Mouse (Mus musculus) CD8-positive naive resting alpha-beta T cell, adult 2 months (primary cell): ENCODE measurements around the gene Mog.

Source experiments
- DNase-seq, 2 experiments: peaks; one replicate each; pipeline ENCODE4 v3.0.0; 2022; ENCODE audit warnings: low read depth in 2 of 2, low spot score in 2 of 2

The Mog gene

GRCm38 (mm10) chr17:37022628-37023576 lies at the start of gene Mog:
Mog (minus strand) TSS chr17:37023398.
- no peak for DNase-seq

- no peak for DNase-seq
Measured at GRCm38 (mm10) chr17:37072730-37073276, 49.6 kb upstream of the Mog start.

GRCm38 (mm10) chr17:37072080-37072729 lies 49.0 kb upstream of the Mog start:
- DNase-seq: no peak

DNA sequence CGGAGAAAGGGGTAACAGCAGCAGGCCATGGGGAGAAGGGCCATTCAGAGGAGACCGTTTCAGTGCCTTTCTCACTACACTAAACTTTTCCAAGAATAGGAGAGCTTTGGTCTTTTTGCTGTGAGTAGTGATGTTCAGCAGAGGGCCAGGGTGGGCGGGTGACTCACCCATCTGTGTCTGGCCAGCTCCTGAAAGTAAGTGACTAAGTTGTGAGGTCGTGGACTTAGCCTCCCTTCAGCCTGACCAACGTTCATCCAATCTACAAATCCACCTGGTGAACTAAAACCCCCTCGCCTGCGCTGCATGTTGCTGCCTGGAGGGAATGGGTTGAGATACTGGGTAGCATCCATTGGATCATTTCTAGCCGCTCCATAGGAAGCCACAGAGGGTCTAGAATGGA lies 46.9 kb upstream of the Mog start:
- no peak for DNase-seq

- DNase-seq: no peak
Measured at GRCm38 (mm10) chr17:37067861-37068260, 44.7 kb upstream of the Mog start.

- DNase-seq: no peak
Measured at GRCm38 (mm10) chr17:37065993-37066392, 42.8 kb upstream of the Mog start.

DNA sequence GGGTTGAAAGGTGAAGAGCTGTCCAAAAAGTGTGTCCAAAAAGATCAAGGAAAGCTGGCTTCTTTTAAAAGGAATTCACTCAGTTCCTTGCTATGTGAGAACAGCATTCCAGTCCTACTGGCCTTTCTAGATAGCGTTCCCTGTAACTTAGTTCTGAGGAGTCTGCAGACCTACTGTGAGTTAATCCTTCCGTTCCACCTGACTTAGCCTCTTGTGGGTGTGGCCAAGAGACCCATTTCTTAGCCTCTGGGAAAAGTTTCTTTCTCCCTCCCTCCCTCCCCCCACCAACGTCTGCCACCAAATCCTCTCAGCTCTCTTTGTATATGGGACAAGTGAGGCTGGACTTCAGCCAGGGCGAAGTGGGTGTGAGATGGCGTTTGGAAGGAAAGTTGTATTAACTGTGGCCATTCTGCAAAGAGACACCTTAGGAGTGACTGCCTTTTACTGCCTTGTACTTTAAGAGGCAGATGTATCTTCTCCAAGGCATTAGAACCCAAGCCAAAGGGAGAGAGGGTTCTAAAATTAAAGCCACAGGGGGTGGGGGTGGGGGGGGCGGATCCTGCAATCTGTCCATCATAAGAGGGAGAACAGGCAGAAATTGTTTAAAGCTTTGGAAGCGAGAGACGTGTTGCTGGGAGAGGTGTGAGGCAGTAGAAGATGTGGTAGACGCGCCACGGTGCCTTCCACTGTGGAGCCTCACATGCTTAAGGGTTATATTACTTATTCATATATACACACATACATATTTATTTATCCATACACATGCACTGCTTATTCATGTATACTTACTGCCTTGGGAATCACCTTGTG lies 40.7 kb upstream of the Mog start:
- DNase-seq: no peak

DNA sequence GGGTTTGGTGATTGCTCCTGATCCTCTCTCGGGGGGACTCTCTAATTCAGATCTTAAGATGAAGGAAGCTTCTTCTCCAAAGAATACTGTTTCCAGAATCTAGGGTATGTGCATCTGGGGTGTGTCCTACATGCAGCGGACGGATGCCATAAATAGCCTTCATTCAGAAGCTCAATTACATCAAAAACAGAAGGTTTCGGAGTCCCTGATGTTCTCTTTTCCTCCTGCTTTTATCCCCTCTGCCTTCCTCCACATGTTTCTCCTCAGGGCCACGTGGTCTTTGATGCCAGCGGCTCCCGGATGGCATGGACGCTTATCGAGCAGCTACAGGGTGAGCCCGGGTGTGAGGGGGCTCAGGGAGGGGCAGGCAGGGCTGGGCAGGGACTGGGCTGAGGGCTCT lies 39.9 kb upstream of the Mog start:
- no peak for DNase-seq

- DNase-seq: no peak
Measured at GRCm38 (mm10) chr17:37062101-37062641, 39.0 kb upstream of the Mog start.

DNA sequence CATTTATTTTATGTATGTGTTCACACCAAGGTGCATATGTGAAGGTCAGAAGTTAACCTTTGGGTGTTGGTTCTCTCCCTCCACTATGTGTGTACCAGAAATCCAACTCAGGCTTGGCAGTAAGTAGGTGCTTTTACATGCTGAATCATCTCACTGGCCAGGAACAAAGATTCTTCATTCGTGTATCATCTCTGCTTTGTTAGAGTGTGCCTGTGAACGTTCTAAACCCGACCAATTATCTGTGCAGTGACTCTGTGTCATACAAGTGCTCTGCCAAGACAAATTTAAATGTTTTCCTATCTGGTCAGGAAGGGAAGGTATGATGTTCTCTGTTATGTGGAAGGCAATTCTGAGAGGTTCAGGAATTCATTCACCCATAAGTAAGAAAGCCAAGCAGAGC lies 38.2 kb upstream of the Mog start:
- DNase-seq: no peak

- no peak for DNase-seq
Measured at GRCm38 (mm10) chr17:37056957-37057356, 33.8 kb upstream of the Mog start.

- DNase-seq: no peak
Measured at GRCm38 (mm10) chr17:37051745-37052144, 28.5 kb upstream of the Mog start.

GRCm38 (mm10) chr17:37050876-37051275 lies 27.7 kb upstream of the Mog start:
- DNase-seq: no peak

GRCm38 (mm10) chr17:37050399-37050798 lies 27.2 kb upstream of the Mog start:
- no peak for DNase-seq

DNA sequence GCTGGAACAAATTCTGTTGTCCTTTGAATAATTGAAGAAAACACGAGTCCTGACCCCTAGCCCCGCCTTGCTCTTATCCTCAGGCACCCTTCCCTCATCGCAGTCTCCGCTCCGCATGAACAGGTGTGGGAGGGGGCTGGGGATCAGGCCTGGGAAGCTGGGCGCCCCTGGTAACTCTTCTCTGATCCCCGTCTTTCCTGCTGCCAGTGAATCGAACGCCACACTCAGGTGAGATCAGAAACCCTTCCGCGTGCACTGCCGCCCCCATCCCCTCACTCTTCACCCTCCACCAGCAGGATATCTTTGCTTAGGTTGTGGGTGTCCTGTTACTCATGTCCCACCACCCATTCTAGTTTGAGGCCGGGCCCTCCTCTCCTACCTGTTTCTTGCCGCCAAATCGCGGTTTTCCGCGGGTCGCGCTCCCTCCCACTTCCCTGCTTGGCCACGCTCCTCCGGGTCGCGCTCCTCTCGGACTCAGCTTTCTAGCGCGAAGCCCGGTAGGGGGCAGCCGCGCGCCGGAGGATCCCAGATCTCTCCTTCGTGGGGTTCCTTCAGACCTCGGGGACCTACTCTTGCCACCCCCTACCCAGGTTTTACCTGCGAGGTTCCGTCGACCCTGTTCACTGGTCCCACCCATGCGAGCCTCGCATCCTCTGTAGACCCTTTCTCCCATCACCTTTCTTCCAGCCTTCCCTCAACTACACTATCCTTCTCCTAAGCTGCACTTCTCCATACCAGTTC lies 26.5 kb upstream of the Mog start:
- DNase-seq: peak; percentile 40 to 54

DNA sequence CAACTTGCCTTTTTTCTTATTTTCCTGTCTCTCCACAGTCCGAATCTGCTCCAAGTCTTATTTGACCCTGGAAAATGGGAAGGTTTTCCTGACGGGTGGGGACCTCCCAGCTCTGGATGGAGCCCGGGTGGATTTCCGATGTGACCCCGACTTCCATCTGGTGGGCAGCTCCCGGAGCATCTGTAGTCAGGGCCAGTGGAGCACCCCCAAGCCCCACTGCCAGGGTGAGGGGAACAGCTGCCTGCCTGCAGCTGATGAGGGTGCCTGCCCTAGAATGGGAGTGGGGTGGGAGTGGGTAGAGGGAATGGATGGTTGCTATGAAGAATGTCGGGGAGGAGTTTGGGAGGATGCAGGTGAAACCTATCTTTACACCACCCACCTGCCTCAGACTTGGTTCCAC lies 25.2 kb upstream of the Mog start:
- DNase-seq: peak in 1 of 2 experiments; percentile 2

DNA sequence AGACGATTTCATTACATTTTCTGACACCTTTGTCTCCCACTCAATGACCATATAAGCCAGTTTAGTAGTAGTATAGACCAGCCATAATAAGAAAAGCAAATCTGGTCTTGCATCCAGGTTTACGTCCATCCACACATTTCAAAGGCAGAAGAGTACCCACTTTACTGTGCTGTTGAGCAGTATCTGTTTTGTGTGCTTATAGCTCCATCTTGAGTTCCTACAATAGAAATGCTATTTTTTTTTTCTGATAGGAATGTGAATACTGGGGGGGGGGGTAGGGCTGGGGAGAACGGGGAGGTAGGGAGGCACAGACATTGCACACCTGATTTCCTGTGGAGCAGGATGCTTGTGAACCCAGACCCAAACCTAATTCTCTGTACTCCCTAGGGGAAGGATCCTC lies 24.8 kb upstream of the Mog start:
- DNase-seq: no peak

DNA sequence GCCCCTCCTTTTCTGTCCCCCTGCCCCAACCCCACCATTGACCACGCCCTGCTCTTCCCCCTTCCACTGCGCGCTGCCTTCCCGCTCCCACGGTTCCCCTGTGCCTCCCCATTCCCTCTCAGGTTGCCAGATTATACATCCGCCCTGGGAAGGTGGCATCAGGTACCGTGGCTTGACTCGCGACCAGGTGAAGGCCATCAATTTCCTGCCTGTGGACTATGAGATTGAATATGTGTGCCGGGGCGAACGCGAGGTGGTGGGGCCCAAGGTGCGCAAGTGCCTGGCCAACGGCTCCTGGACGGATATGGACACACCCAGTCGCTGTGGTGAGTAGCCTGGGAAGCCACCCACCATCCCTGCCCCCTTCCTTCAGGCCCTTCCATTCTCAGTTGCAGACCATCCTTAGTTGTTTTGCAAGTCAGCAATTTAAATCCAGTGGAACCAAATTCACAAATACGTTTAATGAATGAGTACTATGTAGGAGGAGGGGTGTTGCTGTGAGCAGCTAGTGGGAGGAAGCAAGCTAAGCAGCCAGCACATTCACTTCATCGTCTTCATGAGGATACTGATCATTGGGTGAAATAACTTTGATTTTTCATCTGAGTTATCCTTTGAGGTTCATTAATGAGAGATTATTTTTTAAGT lies 24.3 kb upstream of the Mog start:
- DNase-seq: no peak

- DNase-seq: peak; percentile 41 to 55
Measured at GRCm38 (mm10) chr17:37046312-37047112, 23.3 kb upstream of the Mog start.
